Mouse (Mus musculus) embryonic stem cell, embryonic (primary cell): Measurements from ENCODE around the gene Phf20.

Experiments
- CTCF ChIA-PET, 4 experiments: fragments of 300-600 bp in 2 of 4; fragments of 350-600 bp in 2 of 4; sonication (Branson Sonifier 250); formaldehyde crosslinking; loops; one replicate each; lab custom pipeline; 2022; ENCODE audit warnings: inconsistent platforms in 2 of 4; lab: Charles Lee
- POLR2A ChIA-PET, 4 experiments: fragments of 300-600 bp in 2 of 4; fragments of 350-600 bp in 2 of 4; sonication (Branson Sonifier 250); formaldehyde crosslinking; loops; one replicate each; lab custom pipeline; 2022; ENCODE audit warnings: antibody characterized with exemption in 4 of 4, inconsistent platforms in 1 of 4; lab: Charles Lee

Gene Phf20

GRCm38 (mm10) chr2:156196302-156197128, at the start of gene Phf20:
Gene Phf20, plus strand, starts transcription at chr2:156196466.
- POLR2A ChIA-PET = interaction anchor here (0.5 to 18.0 kb wide), 54 partner anchors 9 to 1370 kb away, joined by 3 to 447 read pairs (median 4); partner anchors contain the start of genes Rbm39 (in 4 of the 4), Cnbd2 (in 2 of the 4), Cpne1 (in 2 of the 4) and Epb41l1 (in 2 of the 4)
- CTCF ChIA-PET = interaction anchor here in 2 of 4 experiments (0.5 to 0.6 kb wide), 2 partner anchors 19 to 39 kb away, joined by 3 to 7 read pairs; no protein-coding TSS in a partner anchor

GRCm38 (mm10) chr2:156147316-156147915, 48.9 kb upstream of the Phf20 start:
- POLR2A ChIA-PET = interaction anchor here (0.6 to 15.5 kb wide), 19 partner anchors 8 to 1692 kb away, joined by 3 to 981 read pairs (median 4); partner anchors contain the start of genes Rbm39 (in 3 of the 4), Cpne1 (in 1 of the 4) and Rbm12 (in 1 of the 4)
- CTCF ChIA-PET = no interaction called here

GRCm38 (mm10) chr2:156151538-156151937, 44.7 kb upstream of the Phf20 start:
- ChIA-PET POLR2A (interaction anchor here (0.9 to 15.5 kb wide), 13 partner anchors 7 to 49 kb away, joined by 3 to 981 read pairs (median 4); partner anchors contain the start of genes Rbm39 (in 3 of the 4), Cpne1 (in 1 of the 4), Nfs1 (in 1 of the 4) and Rbm12 (in 1 of the 4)), CTCF (no interaction called here)

- ChIA-PET CTCF (interaction anchor here in 1 of 4 experiments (0.7 kb wide), 1 partner anchor 141 kb away, joined by 3 read pairs; no protein-coding TSS in a partner anchor), POLR2A (interaction anchor here (0.8 to 25.2 kb wide), 12 partner anchors 8 to 18 kb away, joined by 3 to 981 read pairs (median 16); partner anchors contain the start of genes Rbm39 (in 2 of the 4), Nfs1 (in 1 of the 4) and Romo1 (in 1 of the 4))
Measured at GRCm38 (mm10) chr2:156165478-156165877, 30.8 kb upstream of the Phf20 start.

GRCm38 (mm10) chr2:156166557-156166956, 29.7 kb upstream of the Phf20 start:
- ChIA-PET CTCF (no interaction called here), POLR2A (interaction anchor here in 3 of 4 experiments (0.6 to 25.2 kb wide), 14 partner anchors 1 to 96 kb away, joined by 3 to 981 read pairs (median 6); partner anchors contain the start of genes Rbm39 (in 2 of the 3), Gm28036 (in 1 of the 3), Nfs1 (in 1 of the 3) and Phf20 (in 1 of the 3))

- POLR2A ChIA-PET = interaction anchor here in 3 of 4 experiments (1.0 to 25.2 kb wide), 20 partner anchors 8 to 134 kb away, joined by 3 to 981 read pairs (median 6); partner anchors contain the start of genes Phf20 (in 3 of the 3), Nfs1 (in 2 of the 3), Romo1 (in 2 of the 3) and Cpne1 (in 1 of the 3)
- CTCF ChIA-PET = no interaction called here
Measured at GRCm38 (mm10) chr2:156177079-156177478, 19.2 kb upstream of the Phf20 start.

GRCm38 (mm10) chr2:156177651-156178050, 18.6 kb upstream of the Phf20 start:
- POLR2A ChIA-PET = interaction anchor here (0.7 to 25.2 kb wide), 23 partner anchors 8 to 95 kb away, joined by 3 to 981 read pairs (median 4); partner anchors contain the start of genes Phf20 (in 3 of the 4), Cpne1 (in 2 of the 4), Nfs1 (in 2 of the 4) and Rbm12 (in 2 of the 4)
- CTCF ChIA-PET = no interaction called here

GRCm38 (mm10) chr2:156179046-156179795, 17.0 kb upstream of the Phf20 start:
- ChIA-PET CTCF (interaction anchor here in 1 of 4 experiments (1.7 kb wide), 1 partner anchor 13 kb away, joined by 4 read pairs; no protein-coding TSS in a partner anchor), POLR2A (interaction anchor here (0.5 to 25.2 kb wide), 94 partner anchors 9 to 879 kb away, joined by 3 to 981 read pairs (median 6); partner anchors contain the start of genes Phf20 (in 4 of the 4), Nfs1 (in 3 of the 4), Romo1 (in 3 of the 4) and Cnbd2 (in 2 of the 4))

- POLR2A ChIA-PET = interaction anchor here (0.5 to 25.2 kb wide), 111 partner anchors 9 to 1722 kb away, joined by 3 to 981 read pairs (median 5); partner anchors contain the start of genes Phf20 (in 4 of the 4), Nfs1 (in 3 of the 4), Romo1 (in 3 of the 4) and Cnbd2 (in 2 of the 4)
- CTCF ChIA-PET = interaction anchor here in 1 of 4 experiments (0.5 to 1.8 kb wide), 4 partner anchors 9 to 293 kb away, joined by 4 to 5 read pairs (median 4); partner anchors contain the start of genes Nfs1 and Romo1
Measured at GRCm38 (mm10) chr2:156179796-156180093, 16.5 kb upstream of the Phf20 start.

GRCm38 (mm10) chr2:156180094-156180821, 16.0 kb upstream of the Phf20 start, which contains the start of gene Rbm39:
Gene Rbm39, minus strand, starts transcription at chr2:156180238.
- POLR2A ChIA-PET = interaction anchor here (0.5 to 25.2 kb wide), 139 partner anchors 8 to 1722 kb away, joined by 3 to 981 read pairs (median 4); partner anchors contain the start of genes Phf20 (in 4 of the 4), Cpne1 (in 3 of the 4), Nfs1 (in 3 of the 4) and Rbm12 (in 3 of the 4)
- CTCF ChIA-PET = interaction anchor here in 3 of 4 experiments (0.5 to 1.8 kb wide), 9 partner anchors 9 to 567 kb away, joined by 3 to 5 read pairs (median 4); partner anchors contain the start of genes Nfs1 (in 1 of the 3) and Romo1 (in 1 of the 3)

- ChIA-PET CTCF (interaction anchor here in 3 of 4 experiments (0.6 to 1.8 kb wide), 8 partner anchors 10 to 567 kb away, joined by 3 to 5 read pairs (median 4); partner anchors contain the start of genes Nfs1 (in 1 of the 3) and Romo1 (in 1 of the 3)), POLR2A (interaction anchor here (0.6 to 25.2 kb wide), 110 partner anchors 8 to 1025 kb away, joined by 3 to 981 read pairs (median 5); partner anchors contain the start of genes Cpne1 (in 3 of the 4), Phf20 (in 3 of the 4), Rbm12 (in 3 of the 4) and Cnbd2 (in 2 of the 4))
Measured at GRCm38 (mm10) chr2:156180824-156181590, 15.3 kb upstream of the Phf20 start.

GRCm38 (mm10) chr2:156181592-156181991, 14.7 kb upstream of the Phf20 start:
- ChIA-PET CTCF (interaction anchor here in 2 of 4 experiments (1.2 to 1.8 kb wide), 4 partner anchors 11 to 97 kb away, joined by 3 to 4 read pairs (median 4); no protein-coding TSS in a partner anchor), POLR2A (interaction anchor here (1.1 to 25.2 kb wide), 26 partner anchors 8 to 253 kb away, joined by 3 to 981 read pairs (median 18); partner anchors contain the start of genes Phf20 (in 3 of the 4), Cnbd2 (in 1 of the 4), Cpne1 (in 1 of the 4) and Nfs1 (in 1 of the 4))

GRCm38 (mm10) chr2:156189241-156189640, 7.0 kb upstream of the Phf20 start:
- POLR2A ChIA-PET = interaction anchor here (1.3 to 7.1 kb wide), 6 partner anchors 8 to 31 kb away, joined by 3 to 129 read pairs (median 24); partner anchors contain the start of gene Rbm39 (in 4 of the 4)

More at GRCm38 (mm10) chr2:156189241-156189640, 7.0 kb upstream of the Phf20 start:
- CTCF ChIA-PET = interaction anchor here in 2 of 4 experiments (0.5 to 1.1 kb wide), 2 partner anchors 21 to 954 kb away, joined by 3 to 6 read pairs; no protein-coding TSS in a partner anchor
